Mouse (Mus musculus): ENCODE results near the gene Klhdc1.

Gene Klhdc1

DNA sequence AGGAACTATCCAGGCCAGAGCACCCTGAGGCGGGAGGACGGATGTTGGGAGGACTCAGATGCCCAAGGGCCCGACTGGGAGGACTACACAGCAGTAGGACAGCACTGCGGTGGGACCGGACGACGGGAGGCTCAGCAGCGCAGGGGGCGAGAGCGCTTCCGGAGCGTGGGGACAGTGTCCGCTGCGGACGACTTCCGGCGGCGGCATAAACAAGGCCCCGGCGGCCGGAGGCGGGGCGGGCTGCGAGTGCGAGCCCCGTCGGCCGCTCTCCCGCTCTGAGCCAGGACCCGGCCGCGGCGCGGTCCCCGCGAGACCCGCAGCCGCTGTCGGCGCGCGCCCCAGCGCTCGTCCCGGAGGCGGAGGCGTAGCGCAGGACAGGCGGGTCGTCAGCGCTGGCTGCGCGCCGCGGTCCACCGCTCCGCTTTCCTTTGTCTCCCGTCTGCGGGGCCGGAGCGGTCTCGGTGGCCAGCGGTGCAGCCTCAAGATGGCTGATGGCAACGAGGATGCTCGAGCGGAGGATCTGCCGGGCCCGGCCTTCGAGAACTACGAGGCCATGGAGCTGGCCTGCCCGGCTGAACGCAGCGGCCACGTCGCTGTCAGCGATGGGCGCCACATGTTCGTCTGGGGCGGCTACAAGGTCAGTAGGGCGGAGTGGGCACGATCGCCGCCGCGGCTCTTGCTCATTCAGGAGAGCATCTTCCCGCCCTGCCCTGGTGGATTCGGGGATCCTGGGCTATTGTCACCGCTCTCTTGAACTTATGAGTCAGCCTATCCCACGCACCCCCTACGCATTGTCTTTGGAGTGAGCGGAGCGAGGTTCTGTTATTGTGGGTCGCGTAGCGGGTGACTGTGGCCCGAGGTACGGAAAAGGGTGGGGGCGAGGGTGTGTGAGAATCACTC is 55.8 kb downstream of the Klhdc1 start, which contains the start of gene Klhdc2:
TSS of gene Klhdc2 (plus strand) at position 171 of the 900 bp plus-strand sequence.
- DNase-seq (ENCODE audit: low spot score) = peak; percentile 93

GRCm38 (mm10) chr12:69297411-69298150 is 56.6 kb downstream of the Klhdc1 start:
- DNase-seq (ENCODE audit: low spot score) = peak; percentile 65

- DNase-seq (ENCODE audit: low spot score) = no peak
These were observed 57.3 kb downstream of the Klhdc1 start for GRCm38 (mm10) chr12:69298281-69298680.

DNA sequence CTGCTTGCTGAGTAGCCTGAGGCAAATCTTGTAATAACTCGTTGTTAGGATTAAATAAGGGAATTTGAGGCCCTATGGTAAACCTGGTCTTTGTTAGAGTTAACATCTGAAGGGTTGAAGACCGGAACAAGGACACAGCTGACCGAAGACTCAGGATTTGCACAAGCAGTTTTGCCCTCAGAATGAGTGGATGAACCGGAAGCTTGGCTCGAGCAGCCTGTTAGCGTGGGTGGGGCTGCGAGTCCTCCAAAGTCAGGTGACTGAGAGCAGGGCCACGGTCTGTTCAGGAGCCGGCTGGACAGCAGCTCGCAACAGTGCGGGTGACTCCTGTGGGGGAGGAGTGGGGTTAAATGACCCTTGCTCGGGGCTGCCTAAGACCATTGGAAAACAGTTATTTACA is 58.3 kb downstream of the Klhdc1 start:
- DNase-seq (ENCODE audit: low spot score) = no peak

GRCm38 (mm10) chr12:69299831-69300230 is 58.9 kb downstream of the Klhdc1 start:
- no peak for DNase-seq (ENCODE audit: low spot score)

GRCm38 (mm10) chr12:69300391-69300790 is 59.4 kb downstream of the Klhdc1 start:
- DNase-seq (ENCODE audit: low spot score) = no peak

DNA sequence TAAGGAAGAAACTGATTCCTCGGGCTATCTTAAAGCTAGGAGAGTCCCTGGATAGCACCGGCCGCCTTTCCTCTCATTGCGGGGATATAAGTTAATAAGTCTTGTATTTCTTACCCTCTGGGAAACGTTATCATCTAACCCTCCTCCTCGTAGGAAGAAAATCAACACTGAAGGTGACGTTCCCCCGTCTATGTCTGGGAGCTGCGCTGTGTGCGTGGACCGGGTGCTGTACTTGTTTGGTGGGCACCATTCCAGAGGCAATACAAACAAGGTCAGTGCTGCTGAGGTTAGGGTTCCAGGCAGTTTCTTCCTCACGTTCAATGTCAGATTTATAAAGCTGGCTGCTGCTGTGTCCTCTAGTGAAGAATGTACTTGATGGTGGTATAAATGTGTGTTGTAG is 61.2 kb downstream of the Klhdc1 start:
- no peak for DNase-seq (ENCODE audit: low spot score)

- no peak for DNase-seq (ENCODE audit: low spot score)
These were observed 63.1 kb downstream of the Klhdc1 start for GRCm38 (mm10) chr12:69304051-69304450.

DNA sequence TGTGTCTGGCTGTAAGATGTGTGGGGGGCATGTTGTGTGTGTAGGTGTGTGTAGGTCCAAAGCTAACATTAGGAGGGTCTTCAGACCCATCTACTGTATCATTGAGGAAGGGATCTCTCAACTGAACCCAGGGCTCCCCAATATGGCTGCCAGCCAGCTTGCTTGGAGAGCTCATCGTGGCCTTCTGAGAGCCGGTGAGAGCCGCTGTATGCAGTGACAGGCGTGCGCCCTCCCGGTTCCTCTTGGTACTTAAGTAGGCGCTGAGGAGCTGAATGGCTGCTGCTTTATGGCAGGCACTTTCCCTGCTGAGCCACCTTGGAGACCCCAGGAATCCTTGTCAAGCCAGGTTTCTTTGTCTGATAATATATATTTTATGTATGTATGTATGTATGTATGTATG is 65.4 kb downstream of the Klhdc1 start:
- no peak for DNase-seq (ENCODE audit: low spot score)

GRCm38 (mm10) chr12:69309659-69310058 is 68.7 kb downstream of the Klhdc1 start:
- DNase-seq (ENCODE audit: low spot score) = no peak

DNA sequence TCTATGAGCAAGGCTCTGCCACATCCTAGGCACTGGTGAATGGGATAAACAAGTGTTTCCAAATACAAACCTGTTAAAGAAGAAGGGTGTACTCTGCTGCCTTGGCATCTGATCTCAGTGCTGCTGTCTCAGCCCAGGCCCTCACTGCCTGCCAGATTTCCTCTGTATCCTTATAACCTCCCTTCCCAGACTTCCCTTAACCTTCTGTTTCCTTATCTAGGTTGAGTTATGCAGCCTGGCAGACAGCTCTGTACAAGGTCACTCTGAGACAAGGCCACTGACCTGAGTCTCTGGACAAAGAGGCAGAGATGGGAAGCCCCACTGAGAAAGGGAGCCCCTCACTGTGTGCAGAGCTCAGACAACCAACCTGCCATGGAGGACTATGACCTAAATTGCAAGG is 77.5 kb downstream of the Klhdc1 start:
- no peak for DNase-seq (ENCODE audit: low spot score)

DNA sequence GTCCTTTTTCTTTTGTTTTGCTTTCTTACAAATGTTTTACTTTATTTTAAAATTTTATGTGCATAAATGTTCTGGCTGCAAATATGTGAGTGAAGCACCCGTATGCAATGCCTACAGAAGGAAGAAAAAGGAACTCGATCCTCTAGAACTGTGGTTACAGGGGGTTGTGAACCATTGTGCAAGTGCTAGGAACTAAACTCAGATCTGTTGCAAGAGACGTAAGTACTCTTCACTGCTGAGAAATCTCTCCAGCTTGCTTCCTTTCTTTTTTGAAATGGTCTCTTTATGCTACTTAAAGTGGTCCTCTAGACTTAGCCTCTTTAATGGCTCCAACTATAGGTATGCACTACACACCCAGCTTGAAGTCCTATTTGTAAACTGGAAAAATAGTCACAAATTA is 90.2 kb downstream of the Klhdc1 start:
- DNase-seq (ENCODE audit: low spot score) = no peak

- no peak for DNase-seq (ENCODE audit: low spot score)
These were observed 91.2 kb downstream of the Klhdc1 start for GRCm38 (mm10) chr12:69332147-69332546.

DNA sequence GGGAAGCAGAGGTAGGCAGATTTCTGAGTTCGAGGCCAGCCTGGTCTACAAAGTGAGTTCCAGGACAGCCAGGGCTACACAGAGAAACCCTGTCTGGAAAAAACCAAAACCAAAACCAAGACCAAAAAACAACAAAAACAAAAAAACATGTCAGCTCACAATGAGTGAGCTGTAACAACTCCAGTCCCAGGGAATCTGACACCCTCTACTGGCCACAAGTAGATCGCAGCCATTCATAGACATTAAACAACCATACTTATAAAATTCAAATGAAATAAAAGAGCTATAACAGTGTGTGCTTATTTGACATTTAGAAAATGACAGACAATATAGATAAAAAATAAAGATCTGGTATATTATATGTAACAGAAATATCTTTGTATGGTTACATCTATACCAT is 92.6 kb downstream of the Klhdc1 start:
- DNase-seq (ENCODE audit: low spot score) = peak; percentile 55

Data from embryo, embryonic 10.5 days (tissue).